Mouse (Mus musculus) lung, embryonic 15.5 days (tissue): Measurements from ENCODE around the gene Hamp. TPM values are rescaled to one million over a fixed set of nuclear protein-coding genes. Genes with fewer than 3 reads are reported as not detected.

Source experiments
- ATAC-seq: fragments of 200-750 bp; cut with Nextera tagmentation; 2 replicates; pipeline ENCODE4 v1.8.0; 2017; ENCODE audit warnings: moderate number of reproducible peaks, borderline replicate concordance; ENCODE audit not compliant: low FRiP score, low TSS enrichment; ENCODE audit errors: extremely low read depth
- H3K27ac ChIP-seq: fragments of 300-500 bp; sonication (generic); 2 replicates; pipeline ENCODE4 v1.5.1; 2015; ENCODE audit warnings: moderate library complexity, mild to moderate bottlenecking, inconsistent platforms
- H3K27me3 ChIP-seq: fragments of 300-500 bp; sonication (generic); 2 replicates; pipeline ENCODE4 v1.6.1; 2015; ENCODE audit warnings: inconsistent platforms
- H3K36me3 ChIP-seq: fragments of 300-500 bp; sonication (generic); 2 replicates; pipeline ENCODE4 v1.6.1; 2015; ENCODE audit warnings: inconsistent platforms
- H3K4me1 ChIP-seq: fragments of 300-500 bp; sonication (generic); 2 replicates; pipeline ENCODE4 v1.6.1; 2015; ENCODE audit warnings: inconsistent platforms
- H3K4me2 ChIP-seq: fragments of 300-500 bp; sonication (generic); 2 replicates; pipeline ENCODE4 v1.6.1; 2015; ENCODE audit warnings: inconsistent platforms, mild to moderate bottlenecking, moderate library complexity
- H3K4me3 ChIP-seq: fragments of 300-500 bp; sonication (generic); 2 replicates; pipeline ENCODE4 v1.5.1; 2015; ENCODE audit warnings: mild to moderate bottlenecking, inconsistent platforms
- H3K9ac ChIP-seq: fragments of 300-500 bp; sonication (generic); 2 replicates; pipeline ENCODE4 v1.6.1; 2015; ENCODE audit warnings: inconsistent platforms
- H3K9me3 ChIP-seq: fragments of 300-500 bp; sonication (generic); 2 replicates; pipeline ENCODE4 v1.6.1; 2016; ENCODE audit warnings: inconsistent platforms
- WGBS: fragments of 180-500 bp; shearing (Covaris S2); methylation state at CpG from one replicate; pipeline ENCODE4 v1.1.7; 2015; 5-methylcytosine and 5-hydroxymethylcytosine counted together
- polyA plus RNA-seq: library from polyadenylated mRNA; unstranded; fragments of >200 nt; fragmentation: Nextera tagmentation; extraction: Ambion mirVana; gene quantifications from 2 replicates; pipeline ENCODE4 v1.2.1, GENCODE M21; 2015

Gene Hamp
- 0.78 TPM in 1 of 2 replicates, not detected in the other for polyA plus RNA-seq

GRCm38 (mm10) chr7:30943909-30944635 is at the start of gene Hamp:
Hamp (minus strand) TSS chr7:30944032.
- H3K9me3 ChIP-seq: no peaks in the 10 kb centered on the region
- no peak within 1 kb of the TSS for H3K27ac ChIP-seq
- WGBS: 57% methylated on average over 9 of the region's 9 CpGs
- ATAC-seq: no peak
- no peak within 1 kb of the TSS for H3K4me2 ChIP-seq
- no peak within 1 kb of the TSS for H3K4me3 ChIP-seq
- H3K27me3 ChIP-seq: no peaks in the 10 kb centered on the region
- H3K9ac ChIP-seq: no peak within 1 kb of the TSS
- H3K36me3 ChIP-seq: peaks cover 6% of the 10 kb centered on the region
- no peaks in the 10 kb centered on the region for H3K4me1 ChIP-seq

GRCm38 (mm10) chr7:30992148-30992547 is 48.3 kb upstream of the Hamp start:
- Histone ChIP-seq H3K27me3 (no peaks in the 10 kb centered on the region), H3K9me3 (no peaks in the 10 kb centered on the region), H3K4me3 (no peak overlapping the region), H3K27ac (no peak overlapping the region), H3K9ac (no peak overlapping the region), H3K4me2 (no peak overlapping the region), H3K36me3 (no peaks in the 10 kb centered on the region), H3K4me1 (no peaks in the 10 kb centered on the region)
- WGBS: 61% methylated on average over 5 of the region's 5 CpGs
- ATAC-seq: no peak

- no peak for ATAC-seq
- Histone ChIP-seq H3K27ac (no peak overlapping the region), H3K4me3 (no peak overlapping the region), H3K27me3 (no peaks in the 10 kb centered on the region), H3K9ac (no peak overlapping the region), H3K9me3 (no peaks in the 10 kb centered on the region), H3K36me3 (no peaks in the 10 kb centered on the region), H3K4me1 (no peaks in the 10 kb centered on the region), H3K4me2 (no peak overlapping the region)
- 87% methylated on average over 4 of the region's 4 CpGs for WGBS
Measured at GRCm38 (mm10) chr7:30988519-30989162, 44.8 kb upstream of the Hamp start.

GRCm38 (mm10) chr7:30985357-30985756 is 41.5 kb upstream of the Hamp start:
- Histone ChIP-seq H3K4me2 (no peak overlapping the region), H3K9ac (no peak overlapping the region), H3K36me3 (no peaks in the 10 kb centered on the region), H3K27ac (no peak overlapping the region), H3K9me3 (no peaks in the 10 kb centered on the region), H3K4me1 (no peaks in the 10 kb centered on the region), H3K27me3 (no peaks in the 10 kb centered on the region), H3K4me3 (no peak overlapping the region)
- 81% methylated on average over 9 of the region's 9 CpGs for WGBS
- ATAC-seq: no peak

GRCm38 (mm10) chr7:30981703-30982102 is 37.9 kb upstream of the Hamp start:
- H3K36me3 ChIP-seq: no peaks in the 10 kb centered on the region
- ATAC-seq: no peak
- no peak overlapping the region for H3K27ac ChIP-seq
- H3K9me3 ChIP-seq: no peaks in the 10 kb centered on the region
- no peak overlapping the region for H3K4me3 ChIP-seq
- 88% methylated on average over 4 of the region's 4 CpGs for WGBS
- no peak overlapping the region for H3K4me2 ChIP-seq
- no peaks in the 10 kb centered on the region for H3K4me1 ChIP-seq
- no peaks in the 10 kb centered on the region for H3K27me3 ChIP-seq
- no peak overlapping the region for H3K9ac ChIP-seq

- Histone ChIP-seq H3K4me3 (peak within 1 kb of the TSS; percentile 56), H3K4me2 (peak within 1 kb of the TSS; percentile 61), H3K9me3 (no peaks in the 10 kb centered on the region), H3K36me3 (0 out of 2 replicates have a peak, but pooled peaks cover 4% of the 10 kb centered on the region), H3K4me1 (peaks cover 13% of the 10 kb centered on the region; the same call in 1 of the 2 replicates), H3K9ac (peak within 1 kb of the TSS; percentile 55), H3K27ac (peak within 1 kb of the TSS; percentile 96), H3K27me3 (peaks cover 21% of the 10 kb centered on the region)
- under 1% methylated on average over 37 of the region's 37 CpGs for WGBS
- peak; percentile 92 for ATAC-seq
Measured at GRCm38 (mm10) chr7:30973501-30974289, 29.9 kb upstream of the Hamp start, which contains the start of gene Fam187b. Fam187b (plus strand) TSS chr7:30973790.

GRCm38 (mm10) chr7:30973251-30973500 is 29.3 kb upstream of the Hamp start, which contains the start of gene Lsr:
Lsr (minus strand) TSS chr7:30973464.
- Histone ChIP-seq H3K27me3 (peaks cover 21% of the 10 kb centered on the region), H3K27ac (peak within 1 kb of the TSS; percentile 96), H3K9me3 (no peaks in the 10 kb centered on the region), H3K4me3 (peak within 1 kb of the TSS; percentile 56), H3K4me1 (peaks cover 13% of the 10 kb centered on the region; the same call in 1 of the 2 replicates), H3K36me3 (0 out of 2 replicates have a peak, but pooled peaks cover 4% of the 10 kb centered on the region), H3K9ac (peak within 1 kb of the TSS; percentile 55), H3K4me2 (peak within 1 kb of the TSS; percentile 61)
- ATAC-seq: no peak; the same call in 1 of the 2 replicates
- under 1% methylated on average over 19 of the region's 19 CpGs for WGBS

GRCm38 (mm10) chr7:30972426-30973250 is 28.8 kb upstream of the Hamp start:
- Histone ChIP-seq H3K9ac (peak overlapping the region; percentile 55), H3K9me3 (no peaks in the 10 kb centered on the region), H3K4me1 (peaks cover 13% of the 10 kb centered on the region; the same call in 1 of the 2 replicates), H3K4me2 (peak overlapping the region; percentile 61), H3K27ac (peak overlapping the region; percentile 96), H3K36me3 (0 out of 2 replicates have a peak, but pooled peaks cover 4% of the 10 kb centered on the region), H3K27me3 (peaks cover 21% of the 10 kb centered on the region), H3K4me3 (peak overlapping the region; percentile 56)
- peak; percentile 62 for ATAC-seq
- WGBS: 3% methylated on average over 41 of the region's 41 CpGs

GRCm38 (mm10) chr7:30971901-30972300 is 28.1 kb upstream of the Hamp start:
- WGBS: 70% methylated on average over 15 of the region's 15 CpGs

GRCm38 (mm10) chr7:30969174-30969573 is 25.3 kb upstream of the Hamp start:
- Histone ChIP-seq H3K9ac (no peak overlapping the region), H3K27ac (no peak overlapping the region), H3K27me3 (peaks cover 21% of the 10 kb centered on the region), H3K9me3 (no peaks in the 10 kb centered on the region), H3K36me3 (0 out of 2 replicates have a peak, but pooled peaks cover 4% of the 10 kb centered on the region), H3K4me2 (no peak overlapping the region), H3K4me3 (no peak overlapping the region), H3K4me1 (peaks cover 10% of the 10 kb centered on the region; the same call in 1 of the 2 replicates)
- ATAC-seq: no peak
- 76% methylated on average over 4 of the region's 4 CpGs for WGBS

More at GRCm38 (mm10) chr7:30971901-30972300, 28.1 kb upstream of the Hamp start:
- Histone ChIP-seq H3K4me2 (peak overlapping the region; percentile 61), H3K27ac (no peak overlapping the region), H3K9ac (0 out of 2 replicates have a peak overlapping the region, but pooled peaks have one; percentile 55), H3K9me3 (no peaks in the 10 kb centered on the region), H3K27me3 (peaks cover 21% of the 10 kb centered on the region), H3K4me3 (peak overlapping the region; percentile 56), H3K4me1 (peaks cover 13% of the 10 kb centered on the region; the same call in 1 of the 2 replicates), H3K36me3 (0 out of 2 replicates have a peak, but pooled peaks cover 4% of the 10 kb centered on the region)
- ATAC-seq: no peak

GRCm38 (mm10) chr7:30968611-30969010 is 24.8 kb upstream of the Hamp start:
- H3K9me3 ChIP-seq: no peaks in the 10 kb centered on the region
- WGBS: 83% methylated on average over 8 of the region's 8 CpGs
- H3K27ac ChIP-seq: no peak overlapping the region
- H3K36me3 ChIP-seq: 0 out of 2 replicates have a peak, but pooled peaks cover 4% of the 10 kb centered on the region
- no peak for ATAC-seq
- H3K4me1 ChIP-seq: peaks cover 9% of the 10 kb centered on the region; the same call in 1 of the 2 replicates
- H3K4me3 ChIP-seq: no peak overlapping the region
- H3K9ac ChIP-seq: no peak overlapping the region
- H3K4me2 ChIP-seq: no peak overlapping the region
- H3K27me3 ChIP-seq: peaks cover 20% of the 10 kb centered on the region
